Mouse (Mus musculus) MEL-GATA-1-ER (cell line): ENCODE data around the gene Acta2.

Source experiments
- DNase-seq: peaks from one replicate; pipeline ENCODE4 v3.0.0-alpha.2; 2012; ENCODE audit warnings: low read depth; ENCODE audit errors: extremely low read depth

The Acta2 gene

GRCm38 (mm10) chr19:34270106-34270726, 14.8 kb upstream of the Acta2 start:
- DNase-seq: peak; percentile 66

DNA sequence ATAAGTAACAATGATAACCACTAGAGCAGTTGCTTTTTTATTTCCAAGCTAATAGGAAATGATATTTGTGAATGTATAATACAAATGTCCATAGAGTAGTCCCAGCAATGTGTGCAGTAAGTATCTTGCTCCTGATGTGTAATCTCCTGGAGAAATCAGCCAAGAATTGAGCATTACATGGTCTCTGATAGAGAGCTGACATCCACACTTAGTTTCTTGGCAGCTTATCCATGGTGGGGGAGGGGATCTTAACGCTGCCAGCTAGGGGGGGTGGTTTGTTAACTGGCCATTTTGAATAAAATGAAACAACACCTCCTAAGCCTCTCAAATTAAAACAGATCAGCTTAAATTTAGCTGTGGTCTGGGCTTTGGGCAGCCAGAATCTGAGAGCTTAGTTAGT, 13.6 kb upstream of the Acta2 start:
- no peak for DNase-seq

GRCm38 (mm10) chr19:34265604-34266193, 10.3 kb upstream of the Acta2 start:
- DNase-seq: no peak

GRCm38 (mm10) chr19:34262273-34262974, 7.0 kb upstream of the Acta2 start:
- DNase-seq: no peak

DNA sequence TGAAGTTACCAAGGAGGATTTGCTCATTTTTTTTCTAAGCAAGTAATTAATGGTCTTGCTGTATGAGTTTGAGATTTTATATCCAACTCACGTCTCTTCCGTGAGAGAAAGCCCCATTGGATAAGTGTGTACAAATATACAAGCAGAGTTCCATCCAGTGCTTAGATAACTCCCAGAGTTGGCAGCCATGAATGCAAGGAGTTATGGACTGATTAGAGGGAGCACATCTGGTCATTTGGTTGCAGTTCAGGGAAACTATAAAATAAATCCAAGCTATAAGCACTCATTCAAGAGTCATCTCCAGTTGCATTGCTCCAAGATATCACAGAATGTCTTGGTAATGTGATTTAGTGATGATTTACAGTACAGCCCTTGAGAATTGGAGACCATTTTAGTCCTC, 1.5 kb upstream of the Acta2 start:
- no peak for DNase-seq

GRCm38 (mm10) chr19:34256149-34256548, 759 bp upstream of the Acta2 start:
- no peak for DNase-seq

GRCm38 (mm10) chr19:34254101-34254879, 1.1 kb downstream of the Acta2 start:
- DNase-seq: peak; percentile 12

DNA sequence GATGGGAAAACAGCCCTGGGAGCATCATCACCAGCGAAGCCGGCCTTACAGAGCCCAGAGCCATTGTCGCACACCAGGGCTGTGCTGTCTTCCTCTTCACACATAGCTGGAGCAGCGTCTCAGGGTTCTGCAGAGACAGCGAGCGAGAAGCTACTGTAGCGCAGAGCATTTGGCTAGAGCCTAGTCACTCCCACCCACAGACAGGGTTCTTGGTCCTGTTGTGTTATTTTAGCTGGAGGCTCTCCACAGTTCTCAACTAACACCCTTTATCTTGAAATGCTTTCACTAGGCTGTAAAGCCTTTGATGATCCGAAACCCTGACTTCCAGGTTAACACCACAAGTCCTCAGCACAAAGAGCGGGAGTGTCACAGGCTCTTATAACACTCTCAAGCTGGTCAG, 2.9 kb downstream of the Acta2 start:
- no peak for DNase-seq

GRCm38 (mm10) chr19:34251900-34252299, 3.5 kb downstream of the Acta2 start:
- no peak for DNase-seq

- DNase-seq: no peak
These were observed 4.8 kb downstream of the Acta2 start for GRCm38 (mm10) chr19:34250621-34251020.

GRCm38 (mm10) chr19:34248558-34248957, 6.8 kb downstream of the Acta2 start:
- DNase-seq: no peak

DNA sequence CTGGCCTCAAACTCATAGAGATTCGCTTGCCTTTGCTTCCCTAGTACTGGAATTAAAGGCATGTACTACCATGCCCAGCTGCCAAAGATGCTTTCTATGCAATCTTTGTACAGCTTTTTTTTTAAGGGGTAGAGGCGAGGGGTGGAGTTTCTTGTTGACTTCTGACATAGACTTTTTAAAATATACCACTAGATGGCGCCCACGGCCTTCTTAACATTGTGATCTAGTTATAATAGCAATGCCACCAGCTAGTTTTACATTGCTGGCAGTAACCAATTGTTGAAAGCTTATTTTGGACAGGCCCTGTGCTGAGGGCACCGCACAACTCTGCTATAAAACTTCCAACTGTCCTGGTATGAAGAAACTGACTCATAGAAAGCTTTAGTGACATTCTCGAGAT, 11.3 kb downstream of the Acta2 start:
- DNase-seq: peak; percentile 60

DNA sequence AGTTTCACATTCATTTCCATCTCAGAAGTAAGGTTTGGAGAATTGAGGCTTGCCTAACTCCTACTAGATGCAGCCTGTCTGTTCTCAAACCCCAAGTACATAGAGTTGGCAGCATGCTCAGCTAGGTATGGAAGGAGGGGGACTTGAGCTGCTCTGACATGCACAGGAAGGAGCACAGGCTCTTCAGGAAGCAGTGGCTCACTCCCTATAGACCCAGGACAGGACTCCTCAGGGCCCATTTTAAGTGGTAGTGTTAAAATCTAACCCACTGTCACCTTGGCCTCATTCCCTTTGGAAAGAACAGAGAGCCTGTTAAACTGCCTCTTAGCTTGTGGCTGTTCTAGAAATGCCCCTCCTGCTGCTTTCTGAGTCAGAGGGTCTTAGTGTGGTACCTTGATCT, 12.5 kb downstream of the Acta2 start:
- no peak for DNase-seq

DNA sequence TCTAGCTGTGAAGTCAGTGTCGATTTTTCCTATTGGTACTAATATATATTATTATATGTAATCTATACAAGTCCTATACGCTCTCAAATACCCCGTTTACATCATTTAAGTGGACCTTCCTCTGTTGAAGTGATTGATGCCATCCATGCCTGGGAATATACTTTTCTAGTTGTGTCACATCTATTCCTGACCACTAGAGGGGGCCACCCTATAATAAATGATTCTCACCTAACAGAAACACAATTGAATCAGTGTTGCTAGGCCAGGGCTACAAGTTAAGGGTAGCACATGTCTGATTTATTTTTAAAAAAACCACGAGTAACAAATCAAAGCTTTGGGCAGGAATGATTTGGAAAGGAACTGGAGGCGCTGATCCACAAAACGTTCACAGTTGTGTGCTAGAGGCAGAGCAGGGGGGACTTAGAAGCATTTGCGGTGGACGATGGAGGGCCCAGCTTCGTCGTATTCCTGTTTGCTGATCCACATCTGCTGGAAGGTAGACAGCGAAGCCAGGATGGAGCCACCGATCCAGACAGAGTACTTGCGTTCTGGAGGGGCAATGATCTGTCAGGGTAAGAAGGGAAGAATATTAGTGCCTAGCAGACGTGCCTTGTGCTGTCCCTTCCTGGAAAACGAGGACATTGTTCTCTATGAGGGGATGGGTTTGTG, 14.0 kb downstream of the Acta2 start:
- no peak for DNase-seq

DNA sequence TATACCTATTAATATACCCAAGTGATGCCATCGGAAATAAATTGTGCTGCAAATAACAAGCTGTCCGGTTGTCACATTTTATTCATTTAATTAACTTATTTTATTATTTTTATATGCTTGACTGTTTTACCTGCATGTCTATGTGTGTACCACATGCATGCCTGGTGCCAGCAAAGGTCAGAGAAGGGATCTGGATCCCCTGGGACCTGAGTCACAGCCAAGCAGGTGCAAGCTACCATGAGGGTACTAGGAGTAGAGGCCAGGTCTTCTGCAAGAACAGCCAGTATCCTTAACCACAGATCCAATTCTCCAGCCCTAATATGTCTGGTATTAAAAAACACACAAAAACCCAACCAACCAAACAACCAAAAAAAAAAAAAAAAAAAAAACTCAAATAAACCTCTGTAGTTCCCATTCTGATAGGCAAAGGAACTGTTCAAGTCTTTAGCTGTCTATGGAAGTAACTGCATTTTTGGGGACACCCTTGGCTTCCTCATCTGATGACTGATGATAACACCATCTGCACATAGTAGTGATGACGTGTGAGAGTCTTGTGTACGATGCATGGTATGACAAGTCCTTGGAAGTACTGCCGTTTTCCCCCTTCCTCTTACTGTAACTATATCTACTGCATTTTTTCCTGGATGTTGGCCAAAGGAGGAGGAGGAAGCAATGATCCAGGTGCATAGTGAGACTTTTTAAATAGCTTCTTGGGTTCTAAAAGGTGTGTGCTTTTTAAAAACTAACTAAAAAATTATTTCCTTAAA, 14.9 kb downstream of the Acta2 start:
- no peak for DNase-seq

GRCm38 (mm10) chr19:34237746-34238145, 17.6 kb downstream of the Acta2 start:
- DNase-seq: no peak

DNA sequence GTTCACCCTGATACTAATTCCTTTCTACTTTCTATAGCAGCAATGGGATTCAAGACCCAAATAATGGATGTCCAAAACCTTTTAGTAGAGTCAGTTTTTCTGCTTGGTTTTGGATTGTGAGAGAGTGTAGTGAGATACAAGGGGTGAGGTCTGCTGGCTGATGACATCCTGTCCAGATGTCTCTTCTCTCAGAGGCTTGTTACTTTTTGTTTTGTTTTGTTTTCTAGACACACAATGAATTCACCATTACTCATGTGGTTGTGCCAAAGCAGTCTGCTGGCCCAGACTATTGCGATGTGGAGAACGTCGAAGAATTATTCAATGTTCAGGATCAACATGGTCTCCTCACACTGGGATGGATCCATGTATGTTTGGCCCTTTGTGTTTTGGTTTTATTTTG, 19.3 kb downstream of the Acta2 start:
- DNase-seq: no peak

DNA sequence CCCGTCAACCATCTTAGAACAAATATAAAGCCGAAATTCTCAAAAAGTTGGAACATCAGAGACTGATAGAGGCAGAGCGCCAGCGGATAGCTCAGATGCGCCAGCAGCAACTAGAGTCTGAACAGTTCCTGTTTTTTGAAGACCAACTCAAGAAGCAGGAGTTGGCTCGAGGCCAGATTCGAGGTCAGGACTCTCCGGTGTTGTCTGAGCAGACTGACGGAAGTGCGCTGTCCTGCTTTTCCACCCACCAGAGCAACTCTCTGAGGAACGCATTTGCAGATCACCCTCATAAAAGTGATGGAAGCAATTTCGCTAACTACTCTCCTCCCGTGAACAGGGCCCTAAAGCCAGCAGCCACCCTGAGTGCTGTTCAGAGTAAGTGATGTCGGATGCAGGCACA, 21.4 kb downstream of the Acta2 start:
- peak; percentile 84 for DNase-seq

DNA sequence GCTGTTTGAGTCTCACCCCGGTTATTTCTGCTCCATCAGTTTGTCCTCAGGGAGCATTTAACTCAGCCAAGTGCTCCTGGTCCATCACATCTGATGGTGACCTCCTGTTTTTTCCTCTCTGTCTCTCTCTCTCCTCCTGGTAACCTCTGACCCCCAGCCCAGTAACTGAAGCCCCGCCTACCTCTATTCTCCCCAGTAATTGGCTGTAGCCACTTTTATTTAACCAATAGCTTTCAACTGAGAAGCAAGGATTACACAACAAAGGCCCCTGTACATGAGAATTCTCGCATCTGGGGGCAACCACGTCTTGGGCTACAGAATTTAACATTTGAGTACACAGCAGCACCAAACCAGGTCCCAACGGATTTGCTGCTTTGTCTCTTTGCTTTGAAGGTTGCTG, 23.1 kb downstream of the Acta2 start:
- DNase-seq: no peak

DNA sequence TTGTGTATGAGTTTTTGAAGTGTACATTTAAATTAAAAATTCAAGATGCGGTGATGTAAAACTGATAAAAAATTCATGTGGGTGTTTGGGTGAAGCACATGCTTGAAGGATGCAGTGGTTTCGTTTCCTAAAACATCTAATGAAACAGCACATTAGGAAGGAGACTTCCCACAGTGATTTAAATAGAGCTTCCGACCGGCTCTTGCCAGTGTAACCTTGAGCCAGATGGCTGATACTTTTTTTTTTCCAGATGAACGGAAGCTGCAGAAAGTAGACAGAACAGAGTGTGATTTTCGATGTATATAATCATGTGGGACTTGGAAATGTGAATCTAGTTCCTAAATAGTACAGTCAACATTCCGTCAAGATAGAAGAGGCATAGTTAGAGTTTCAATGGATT, 23.8 kb downstream of the Acta2 start:
- no peak for DNase-seq

DNA sequence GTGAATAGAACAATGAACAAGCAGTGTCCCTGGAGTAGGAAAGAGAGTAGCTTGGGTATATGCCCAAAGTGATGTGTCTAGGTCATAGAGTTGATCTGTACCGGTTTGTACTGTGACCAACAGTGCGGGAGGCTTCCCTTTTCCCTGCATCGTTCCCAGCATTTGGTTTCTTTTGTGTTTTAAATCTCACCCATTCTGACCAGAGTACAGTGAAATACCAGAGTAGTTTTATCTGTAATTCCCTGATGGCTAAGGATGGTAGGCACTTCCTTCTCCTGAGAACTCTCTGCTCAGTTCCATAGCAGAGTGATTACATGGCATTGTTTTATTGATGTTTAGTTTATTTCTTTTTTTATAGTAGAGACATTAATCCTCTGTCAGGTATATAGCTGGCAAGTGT, 32.6 kb downstream of the Acta2 start:
- DNase-seq: no peak
